Mouse (Mus musculus) layer of hippocampus, adult 11-12 months (tissue): ENCODE results near the gene Abcc8.

Experiments
- DNase-seq: peaks from one replicate; pipeline ENCODE4 v3.0.0; 2022; ENCODE audit warnings: low spot score

The Abcc8 gene

GRCm38 (mm10) chr7:46105484-46105883 is 74.3 kb downstream of the Abcc8 start:
- DNase-seq = no peak

- no peak for DNase-seq
Measured at GRCm38 (mm10) chr7:46104256-46104915, 75.4 kb downstream of the Abcc8 start.

GRCm38 (mm10) chr7:46103771-46104170 is 76.1 kb downstream of the Abcc8 start:
- no peak for DNase-seq

- DNase-seq = peak; percentile 55
Measured at GRCm38 (mm10) chr7:46103075-46103591, 76.7 kb downstream of the Abcc8 start.

GRCm38 (mm10) chr7:46100563-46100962 is 79.3 kb downstream of the Abcc8 start, which contains the start of gene Kcnj11:
Gene Kcnj11, minus strand, starts transcription at chr7:46100764.
- peak; percentile 77 for DNase-seq

GRCm38 (mm10) chr7:46099682-46100081 is 80.2 kb downstream of the Abcc8 start:
- no peak for DNase-seq

- no peak for DNase-seq
Measured at GRCm38 (mm10) chr7:46098919-46099286, 80.9 kb downstream of the Abcc8 start.

GRCm38 (mm10) chr7:46098221-46098918 is 81.5 kb downstream of the Abcc8 start:
- no peak for DNase-seq

GRCm38 (mm10) chr7:46097319-46097783 is 82.5 kb downstream of the Abcc8 start:
- DNase-seq = no peak

- peak; percentile 48 for DNase-seq
Measured at GRCm38 (mm10) chr7:46096136-46096535, 83.7 kb downstream of the Abcc8 start.

- DNase-seq = no peak
Measured at GRCm38 (mm10) chr7:46092803-46093202, 87.0 kb downstream of the Abcc8 start.

- no peak for DNase-seq
Measured at GRCm38 (mm10) chr7:46088241-46088640, 91.6 kb downstream of the Abcc8 start.

GRCm38 (mm10) chr7:46086378-46086777 is 93.5 kb downstream of the Abcc8 start:
- DNase-seq = no peak

- no peak for DNase-seq
Measured at GRCm38 (mm10) chr7:46084839-46085513, 94.9 kb downstream of the Abcc8 start.

GRCm38 (mm10) chr7:46084024-46084423 is 95.8 kb downstream of the Abcc8 start:
- no peak for DNase-seq

GRCm38 (mm10) chr7:46077675-46078074 is 102.2 kb downstream of the Abcc8 start:
- no peak for DNase-seq

- no peak for DNase-seq
Measured at GRCm38 (mm10) chr7:46076844-46077243, 103.0 kb downstream of the Abcc8 start.

- DNase-seq = no peak
Measured at GRCm38 (mm10) chr7:46068831-46069230, 111.0 kb downstream of the Abcc8 start.

GRCm38 (mm10) chr7:46063296-46063695 is 116.5 kb downstream of the Abcc8 start:
- no peak for DNase-seq

- DNase-seq = no peak
Measured at GRCm38 (mm10) chr7:46061614-46062013, 118.2 kb downstream of the Abcc8 start.

- DNase-seq = no peak
Measured at GRCm38 (mm10) chr7:46060688-46061087, 119.1 kb downstream of the Abcc8 start.

- DNase-seq = no peak
Measured at GRCm38 (mm10) chr7:46058882-46059281, 121.0 kb downstream of the Abcc8 start.
